Mouse (Mus musculus) cerebellum, adult 2 months (tissue): Measurements from ENCODE around the gene Chchd6.

Source experiments
- CTCF ChIP-seq: fragments of 200-500 bp; IDR thresholded peaks from 2 replicates; pipeline ENCODE4 v1.5.1; 2011; ENCODE audit warnings: low read depth, mild to moderate bottlenecking, control low read depth, low read length, moderate library complexity, borderline replicate concordance; ENCODE audit not compliant: insufficient read depth
- POLR2A ChIP-seq: fragments of 200-500 bp; IDR thresholded peaks from 2 replicates; pipeline ENCODE4 v1.6.1; 2011; ENCODE audit warnings: low read length, control low read depth, borderline replicate concordance; ENCODE audit not compliant: insufficient read depth

- TF ChIP-seq CTCF (no peak), POLR2A (no peak)
Observed at GRCm38 (mm10) chr6:89614107-89614471, 18.6 kb upstream of the Chchd6 start.
